Mouse (Mus musculus): ENCODE results near the gene Mtrf1. TPM values are rescaled to one million over a fixed set of nuclear protein-coding genes. Genes with fewer than 3 reads are reported as not detected.

Gene Mtrf1
- polyA plus RNA-seq, 1 experiment: 5.7 TPM

- TF ChIP-seq POLR2A (IDR thresholded peaks at IDR 0.05; ENCODE audit: borderline replicate concordance, extremely low read depth, insufficient read depth, insufficient read length, poor library complexity, severe bottlenecking) (no peak), CTCF (IDR thresholded peaks at IDR 0.05; ENCODE audit: borderline replicate concordance, extremely low read depth, insufficient read depth, insufficient read length) (no peak)
- DNase-seq (ENCODE audit: low read depth): no peak
These were observed 62.8 kb downstream of the Mtrf1 start for GRCm38 (mm10) chr14:79460401-79460800.

GRCm38 (mm10) chr14:79460988-79461387, 63.4 kb downstream of the Mtrf1 start:
- no peak for DNase-seq (ENCODE audit: low read depth)
- TF ChIP-seq CTCF (IDR thresholded peaks at IDR 0.05; ENCODE audit: borderline replicate concordance, extremely low read depth, insufficient read depth, insufficient read length): no peak
- no peak for TF ChIP-seq POLR2A (IDR thresholded peaks at IDR 0.05; ENCODE audit: borderline replicate concordance, extremely low read depth, insufficient read depth, insufficient read length, poor library complexity, severe bottlenecking)

- TF ChIP-seq CTCF (IDR thresholded peaks at IDR 0.05; ENCODE audit: borderline replicate concordance, extremely low read depth, insufficient read depth, insufficient read length): no peak
- TF ChIP-seq POLR2A (IDR thresholded peaks at IDR 0.05; ENCODE audit: borderline replicate concordance, extremely low read depth, insufficient read depth, insufficient read length, poor library complexity, severe bottlenecking): no peak
- DNase-seq (ENCODE audit: low read depth): no peak
These were observed 68.1 kb downstream of the Mtrf1 start for GRCm38 (mm10) chr14:79465623-79466022.

- DNase-seq (ENCODE audit: low read depth): peak; percentile 83
- TF ChIP-seq CTCF (IDR thresholded peaks at IDR 0.05; ENCODE audit: borderline replicate concordance, extremely low read depth, insufficient read depth, insufficient read length) (peak; percentile 80; the same call in 1 of the 2 replicates), POLR2A (IDR thresholded peaks at IDR 0.05; ENCODE audit: borderline replicate concordance, extremely low read depth, insufficient read depth, insufficient read length, poor library complexity, severe bottlenecking) (no peak)
These were observed 70.0 kb downstream of the Mtrf1 start for GRCm38 (mm10) chr14:79467621-79468020.

Other genes starting within 250 kb of the Mtrf1 start
- not detected in 2 replicates for gene Zfp957, start 150.4 kb upstream of the Mtrf1 start, polyA plus RNA-seq (2012; rRNA removed)
- gene Rgcc, start 96.1 kb upstream of the Mtrf1 start, polyA plus RNA-seq (2012; rRNA removed): 29.0 and 71.3 TPM in 2 replicates
- gene Naa16, start 7.0 kb upstream of the Mtrf1 start, polyA plus RNA-seq (2012; rRNA removed): 11.8 and 13.2 TPM in 2 replicates
- 15.8 and 18.5 TPM in 2 replicates for gene Kbtbd7, start 28.7 kb downstream of the Mtrf1 start, polyA plus RNA-seq (2012; rRNA removed)
- 2.6 and 3.7 TPM in 2 replicates for gene Kbtbd6, start 54.1 kb downstream of the Mtrf1 start, polyA plus RNA-seq (2012; rRNA removed)
- 5.0 and 6.1 TPM in 2 replicates for gene Elf1, start 83.4 kb downstream of the Mtrf1 start, polyA plus RNA-seq (2012; rRNA removed)
- 21.9 and 23.5 TPM in 2 replicates for gene Wbp4, start 83.7 kb downstream of the Mtrf1 start, polyA plus RNA-seq (2012; rRNA removed)
- 44.7 and 49.9 TPM in 2 replicates for gene Sugt1, start 189.9 kb downstream of the Mtrf1 start, polyA plus RNA-seq (2012; rRNA removed)

Data from brain, embryonic 14.5 days (tissue).